Mouse (Mus musculus): ENCODE data around the gene Cpn2. TPM values are rescaled to one million over a fixed set of nuclear protein-coding genes. Genes with fewer than 3 reads are reported as not detected.

The Cpn2 gene
- total and polyA plus RNA-seq, 3 experiments = 0.10 to 0.88 (median 0.11) TPM

GRCm38 (mm10) chr16:30308616-30309394, 41.5 kb upstream of the Cpn2 start:
- Histone ChIP-seq H3K27ac (no peak overlapping the region), H3K9ac (ENCODE audit: low read depth, low read length) (peak overlapping the region; percentile 20), H3K36me3 (ENCODE audit: control insufficient read depth, insufficient read depth, low read length) (no peaks in the 10 kb centered on the region), H3K4me3 (peak overlapping the region; percentile 63), H3K79me2 (replicated peaks; ENCODE audit: control insufficient read depth, insufficient read depth, low read length) (no peaks in the 10 kb centered on the region), H3K4me1 (ENCODE audit: control insufficient read depth, insufficient read depth, low read length) (peaks cover 2% of the 10 kb centered on the region; the same call in 1 of the 2 replicates), H3K27me3 (ENCODE audit: control insufficient read depth, insufficient read depth, low read length) (peaks cover 7% of the 10 kb centered on the region; the same call in 1 of the 2 replicates)
- intact Hi-C loops (cut with DNase I) = no loop called here
- WGBS = 1% methylated on average over 72 of the region's 72 CpGs
- peak; percentile 45 to 46 for DNase-seq
- no peak for TF ChIP-seq EP300 (IDR thresholded peaks at IDR 0.05; ENCODE audit: insufficient read depth, low read depth, low read length)
- TF ChIP-seq CTCF (IDR thresholded peaks at IDR 0.05) = peak; percentile 10; the same call in 1 of the 2 replicates
- no peak for TF ChIP-seq POLR2A (IDR thresholded peaks at IDR 0.05; ENCODE audit: insufficient read depth, low read depth, low read length)

GRCm38 (mm10) chr16:30307961-30308615, 40.8 kb upstream of the Cpn2 start:
- WGBS = 23% methylated on average over 29 of the region's 29 CpGs
- intact Hi-C loops (cut with DNase I) = no loop called here
- H3K27ac ChIP-seq = no peak overlapping the region
- peaks cover 7% of the 10 kb centered on the region; the same call in 1 of the 2 replicates for H3K27me3 ChIP-seq (ENCODE audit: control insufficient read depth, insufficient read depth, low read length)
- peaks cover 2% of the 10 kb centered on the region; the same call in 1 of the 2 replicates for H3K4me1 ChIP-seq (ENCODE audit: control insufficient read depth, insufficient read depth, low read length)
- H3K9ac ChIP-seq (ENCODE audit: low read depth, low read length) = peak overlapping the region; percentile 20
- H3K4me3 ChIP-seq = peak overlapping the region; percentile 63
- no peaks in the 10 kb centered on the region for H3K79me2 ChIP-seq (replicated peaks; ENCODE audit: control insufficient read depth, insufficient read depth, low read length)
- H3K36me3 ChIP-seq (ENCODE audit: control insufficient read depth, insufficient read depth, low read length) = no peaks in the 10 kb centered on the region
- DNase-seq = peak in 1 of 2 experiments; percentile 33
- no peak for TF ChIP-seq POLR2A (IDR thresholded peaks at IDR 0.05; ENCODE audit: insufficient read depth, low read depth, low read length)
- TF ChIP-seq EP300 (IDR thresholded peaks at IDR 0.05; ENCODE audit: insufficient read depth, low read depth, low read length) = no peak
- TF ChIP-seq CTCF (IDR thresholded peaks at IDR 0.05) = no peak

- Histone ChIP-seq H3K27me3 (ENCODE audit: control insufficient read depth, insufficient read depth, low read length) (peaks cover 7% of the 10 kb centered on the region; the same call in 1 of the 2 replicates), H3K4me1 (ENCODE audit: control insufficient read depth, insufficient read depth, low read length) (peaks cover 2% of the 10 kb centered on the region; the same call in 1 of the 2 replicates), H3K27ac (no peak overlapping the region), H3K4me3 (no peak overlapping the region), H3K9ac (ENCODE audit: low read depth, low read length) (no peak overlapping the region), H3K36me3 (ENCODE audit: control insufficient read depth, insufficient read depth, low read length) (no peaks in the 10 kb centered on the region), H3K79me2 (replicated peaks; ENCODE audit: control insufficient read depth, insufficient read depth, low read length) (no peaks in the 10 kb centered on the region)
- WGBS = 60% methylated on average over 12 of the region's 12 CpGs
- TF ChIP-seq EP300 (IDR thresholded peaks at IDR 0.05; ENCODE audit: insufficient read depth, low read depth, low read length) (no peak), POLR2A (IDR thresholded peaks at IDR 0.05; ENCODE audit: insufficient read depth, low read depth, low read length) (no peak), CTCF (IDR thresholded peaks at IDR 0.05) (no peak)
- DNase-seq = no peak
- intact Hi-C loops (cut with DNase I) = no loop called here
Measured at GRCm38 (mm10) chr16:30307306-30307705, 40.0 kb upstream of the Cpn2 start.

- no peak for DNase-seq
- Histone ChIP-seq H3K9ac (ENCODE audit: low read depth, low read length) (no peak overlapping the region), H3K79me2 (replicated peaks; ENCODE audit: control insufficient read depth, insufficient read depth, low read length) (no peaks in the 10 kb centered on the region), H3K4me3 (no peak overlapping the region), H3K27me3 (ENCODE audit: control insufficient read depth, insufficient read depth, low read length) (peaks cover 7% of the 10 kb centered on the region; the same call in 1 of the 2 replicates), H3K4me1 (ENCODE audit: control insufficient read depth, insufficient read depth, low read length) (peaks cover 2% of the 10 kb centered on the region; the same call in 1 of the 2 replicates), H3K36me3 (ENCODE audit: control insufficient read depth, insufficient read depth, low read length) (no peaks in the 10 kb centered on the region), H3K27ac (no peak overlapping the region)
- TF ChIP-seq EP300 (IDR thresholded peaks at IDR 0.05; ENCODE audit: insufficient read depth, low read depth, low read length) (no peak), CTCF (IDR thresholded peaks at IDR 0.05) (no peak), POLR2A (IDR thresholded peaks at IDR 0.05; ENCODE audit: insufficient read depth, low read depth, low read length) (no peak)
- WGBS = 81% methylated on average over 4 of the region's 4 CpGs
- intact Hi-C loops (cut with DNase I) = no loop called here
Measured at GRCm38 (mm10) chr16:30306102-30306501, 38.8 kb upstream of the Cpn2 start.

GRCm38 (mm10) chr16:30304236-30304635, 36.9 kb upstream of the Cpn2 start:
- intact Hi-C loops (cut with DNase I) = no loop called here
- Histone ChIP-seq H3K79me2 (replicated peaks; ENCODE audit: control insufficient read depth, insufficient read depth, low read length) (no peaks in the 10 kb centered on the region), H3K4me3 (no peak overlapping the region), H3K36me3 (ENCODE audit: control insufficient read depth, insufficient read depth, low read length) (no peaks in the 10 kb centered on the region), H3K9ac (ENCODE audit: low read depth, low read length) (no peak overlapping the region), H3K4me1 (ENCODE audit: control insufficient read depth, insufficient read depth, low read length) (no peaks in the 10 kb centered on the region), H3K27me3 (ENCODE audit: control insufficient read depth, insufficient read depth, low read length) (peaks cover 5% of the 10 kb centered on the region; the same call in 1 of the 2 replicates), H3K27ac (no peak overlapping the region)
- 57% methylated on average over 5 of the region's 5 CpGs for WGBS
- no peak for DNase-seq
- no peak for TF ChIP-seq EP300 (IDR thresholded peaks at IDR 0.05; ENCODE audit: insufficient read depth, low read depth, low read length)
- no peak for TF ChIP-seq POLR2A (IDR thresholded peaks at IDR 0.05; ENCODE audit: insufficient read depth, low read depth, low read length)
- no peak for TF ChIP-seq CTCF (IDR thresholded peaks at IDR 0.05)
